Mouse (Mus musculus) kidney, postnatal 36 days (tissue): Measurements from ENCODE around the gene Ms4a13.
A peak's percentile ranks its signal among the peaks of the same experiment; 100 is the strongest.
"Not testable (repeated sequence)": the region's sequence is repeated elsewhere in the genome, so short reads cannot be mapped to it uniquely, and the experiment has no call there.

Source experiments
- DNase-seq, 2 experiments: peaks; one replicate each; pipeline ENCODE4 v3.0.0; 2021 to 2022; ENCODE audit warnings: mixed read lengths in 2 of 2

The Ms4a13 gene

GRCm38 (mm10) chr19:11196546-11196945 is at the start of gene Ms4a13:
Gene Ms4a13, minus strand, starts transcription at chr19:11196737.
- no peak for DNase-seq

- no peak for DNase-seq
Observed at GRCm38 (mm10) chr19:11244230-11244629, 47.7 kb upstream of the Ms4a13 start.

GRCm38 (mm10) chr19:11242560-11242959 is 46.0 kb upstream of the Ms4a13 start:
- DNase-seq: no peak

- no peak for DNase-seq
Observed at GRCm38 (mm10) chr19:11235820-11236219, 39.3 kb upstream of the Ms4a13 start.

- no peak for DNase-seq
Observed at GRCm38 (mm10) chr19:11234921-11235735, 38.6 kb upstream of the Ms4a13 start.

- DNase-seq: no peak
Observed at GRCm38 (mm10) chr19:11234244-11234643, 37.7 kb upstream of the Ms4a13 start.

- no peak for DNase-seq
Observed at GRCm38 (mm10) chr19:11232348-11232747, 35.8 kb upstream of the Ms4a13 start, which contains the start of gene Ms4a12. Gene Ms4a12, minus strand, starts transcription at chr19:11232448.

GRCm38 (mm10) chr19:11192552-11192951 is 4.0 kb downstream of the Ms4a13 start:
- DNase-seq: no peak

GRCm38 (mm10) chr19:11184121-11184520 is 12.4 kb downstream of the Ms4a13 start:
- peak in 1 of 2 experiments; percentile 30 for DNase-seq

- DNase-seq: no peak
Observed at GRCm38 (mm10) chr19:11177464-11177863, 19.1 kb downstream of the Ms4a13 start.

GRCm38 (mm10) chr19:11165172-11165571 is 31.4 kb downstream of the Ms4a13 start, which contains the start of gene 1700025F22Rik:
Gene 1700025F22Rik, minus strand, starts transcription at chr19:11165320.
- peak in 1 of 2 experiments; percentile 40 for DNase-seq

GRCm38 (mm10) chr19:11157890-11158289 is 38.6 kb downstream of the Ms4a13 start:
- not testable (repeated sequence) for DNase-seq

- no peak for DNase-seq
Observed at GRCm38 (mm10) chr19:11135336-11135735, 61.2 kb downstream of the Ms4a13 start.

- no peak for DNase-seq
Observed at GRCm38 (mm10) chr19:11134852-11135251, 61.7 kb downstream of the Ms4a13 start.

GRCm38 (mm10) chr19:11130776-11131175 is 65.8 kb downstream of the Ms4a13 start, which contains the start of gene 1700017D01Rik:
Gene 1700017D01Rik, minus strand, starts transcription at chr19:11130876.
- not testable (repeated sequence) for DNase-seq

- no peak for DNase-seq
Observed at GRCm38 (mm10) chr19:11129702-11130101, 66.8 kb downstream of the Ms4a13 start.

- DNase-seq: peak; percentile 2 to 8
Observed at GRCm38 (mm10) chr19:11121016-11121420, 75.5 kb downstream of the Ms4a13 start.
